Mouse (Mus musculus): ENCODE measurements around the gene Spc24.
A peak's percentile ranks its signal among the peaks of the same experiment; 100 is the strongest.

Spc24 gene

DNA sequence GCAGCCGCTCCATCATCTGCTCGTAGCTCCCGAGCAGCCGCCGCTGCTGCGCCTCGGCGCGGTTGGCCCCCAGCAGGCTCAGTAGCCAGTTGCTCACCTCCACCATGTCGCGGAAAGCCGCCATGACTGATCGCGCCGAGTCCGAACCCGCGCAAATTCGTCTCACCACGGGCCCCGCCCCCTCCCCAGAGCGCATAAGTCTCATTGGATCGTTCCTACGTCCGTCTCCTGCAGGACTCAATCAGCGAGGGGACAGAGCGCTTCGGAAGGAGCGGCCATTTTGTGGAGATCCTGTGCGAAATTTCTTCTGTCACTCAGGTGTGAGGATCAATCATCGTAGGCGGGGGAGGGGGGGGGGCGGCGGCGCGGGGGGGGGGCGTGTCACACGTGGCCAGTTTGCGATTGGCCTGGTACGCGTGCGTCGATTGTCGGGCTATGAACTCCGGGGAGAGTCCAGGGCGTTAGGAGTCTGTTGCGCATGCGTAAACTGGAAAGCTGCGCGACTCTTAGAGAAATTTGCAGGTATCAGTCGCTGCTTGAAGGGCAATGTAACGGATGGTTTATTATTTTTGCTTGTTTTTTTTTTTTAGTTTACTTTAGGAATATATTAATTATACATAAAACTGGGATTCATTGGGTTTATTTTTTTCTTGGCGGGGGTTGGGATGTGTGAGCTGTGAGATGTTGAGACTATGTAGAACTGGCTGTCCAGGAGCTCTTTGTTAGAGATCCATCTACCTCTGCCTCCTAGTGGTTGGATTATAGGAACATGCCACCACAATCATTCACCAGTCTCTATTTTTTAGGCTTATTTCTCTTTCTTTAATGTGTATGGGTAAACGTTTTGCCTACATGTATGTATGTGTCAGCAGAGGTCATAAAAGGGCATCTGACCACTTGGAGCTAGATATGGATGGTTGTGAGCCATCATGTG lies at the start of gene Spc24:
Gene Spc24 (minus strand): TSS at position 149 of the 934 bp plus-strand sequence.
- no peaks in the 10 kb centered on the region for H3K36me3 ChIP-seq (ENCODE audit: control insufficient read depth, insufficient read depth, low read length, poor library complexity, severe bottlenecking)
- no peaks in the 10 kb centered on the region for H3K27me3 ChIP-seq (ENCODE audit: control insufficient read depth, insufficient read depth, low read length, poor library complexity, severe bottlenecking)
- peak; percentile 99 for DNase-seq (ENCODE audit: low read depth, low spot score)

DNA sequence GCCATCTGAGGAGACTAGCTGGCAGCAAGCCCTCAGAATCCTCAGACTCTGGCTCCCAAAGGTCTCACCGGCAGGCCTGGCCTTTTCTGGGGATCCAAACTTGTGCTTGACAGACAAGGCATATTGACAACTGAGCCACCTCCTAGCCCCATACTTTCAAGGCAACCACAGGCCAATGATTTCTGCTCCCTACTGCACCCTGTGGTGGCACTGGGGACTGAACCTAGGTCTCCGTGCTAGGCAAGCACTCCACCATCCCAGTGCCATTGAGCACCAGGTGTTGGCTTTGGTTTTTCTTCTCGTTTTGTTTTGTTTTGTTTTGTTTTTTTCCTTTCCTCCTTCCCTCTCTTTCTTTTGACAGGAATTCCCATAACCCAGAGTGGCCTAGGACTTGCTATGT lies 48.5 kb upstream of the Spc24 start:
- peak; percentile 30 for DNase-seq (ENCODE audit: low read depth, low spot score)
- no peaks in the 10 kb centered on the region for H3K36me3 ChIP-seq (ENCODE audit: control insufficient read depth, insufficient read depth, low read length, poor library complexity, severe bottlenecking)
- H3K27me3 ChIP-seq (ENCODE audit: control insufficient read depth, insufficient read depth, low read length, poor library complexity, severe bottlenecking) = no peaks in the 10 kb centered on the region

DNA sequence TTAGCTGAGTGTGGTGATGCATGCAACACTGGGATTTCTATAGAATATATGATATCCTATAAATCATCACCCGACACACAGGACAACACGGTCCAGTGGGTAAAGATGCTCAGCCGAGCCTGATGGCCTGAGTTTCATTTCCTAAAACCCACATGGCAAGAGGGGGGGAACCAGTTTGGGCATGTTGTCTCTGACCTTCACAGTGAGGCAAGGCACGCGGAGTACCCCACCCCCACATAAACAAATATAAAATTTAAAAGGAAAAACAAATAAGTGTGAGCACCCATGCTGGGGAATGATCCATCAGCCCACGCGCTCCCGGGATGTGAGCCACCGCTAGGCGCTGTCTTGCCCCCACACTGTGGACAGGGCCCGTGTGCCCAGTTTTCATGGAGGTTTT lies 46.9 kb upstream of the Spc24 start:
- H3K27me3 ChIP-seq (ENCODE audit: control insufficient read depth, insufficient read depth, low read length, poor library complexity, severe bottlenecking) = no peaks in the 10 kb centered on the region

DNA sequence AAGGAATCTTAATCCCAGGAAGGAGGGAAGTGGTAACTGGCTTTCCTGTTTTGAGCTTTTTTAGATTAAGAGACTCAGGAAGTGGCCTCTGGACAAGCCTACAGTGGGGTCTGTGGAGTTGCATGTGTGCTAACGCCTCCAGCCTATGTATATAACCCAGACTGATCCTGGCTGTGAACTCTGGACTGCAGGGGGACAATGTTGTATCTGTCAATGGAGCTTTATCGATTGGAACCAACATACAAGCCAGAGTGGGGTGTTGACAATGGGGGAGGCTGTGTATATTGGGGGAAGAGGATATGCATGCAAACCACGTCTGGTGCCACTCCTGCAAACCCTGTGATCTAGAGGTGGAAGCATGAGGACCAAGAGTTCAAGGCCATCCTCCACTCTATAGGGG lies 46.3 kb upstream of the Spc24 start:
- no peak for DNase-seq (ENCODE audit: low read depth, low spot score)
- no peaks in the 10 kb centered on the region for H3K27me3 ChIP-seq (ENCODE audit: control insufficient read depth, insufficient read depth, low read length, poor library complexity, severe bottlenecking)
- H3K36me3 ChIP-seq (ENCODE audit: control insufficient read depth, insufficient read depth, low read length, poor library complexity, severe bottlenecking) = no peaks in the 10 kb centered on the region

More for the DNA sequence above, 46.9 kb upstream of the Spc24 start:
- no peak for DNase-seq (ENCODE audit: low read depth, low spot score)
- no peaks in the 10 kb centered on the region for H3K36me3 ChIP-seq (ENCODE audit: control insufficient read depth, insufficient read depth, low read length, poor library complexity, severe bottlenecking)

DNA sequence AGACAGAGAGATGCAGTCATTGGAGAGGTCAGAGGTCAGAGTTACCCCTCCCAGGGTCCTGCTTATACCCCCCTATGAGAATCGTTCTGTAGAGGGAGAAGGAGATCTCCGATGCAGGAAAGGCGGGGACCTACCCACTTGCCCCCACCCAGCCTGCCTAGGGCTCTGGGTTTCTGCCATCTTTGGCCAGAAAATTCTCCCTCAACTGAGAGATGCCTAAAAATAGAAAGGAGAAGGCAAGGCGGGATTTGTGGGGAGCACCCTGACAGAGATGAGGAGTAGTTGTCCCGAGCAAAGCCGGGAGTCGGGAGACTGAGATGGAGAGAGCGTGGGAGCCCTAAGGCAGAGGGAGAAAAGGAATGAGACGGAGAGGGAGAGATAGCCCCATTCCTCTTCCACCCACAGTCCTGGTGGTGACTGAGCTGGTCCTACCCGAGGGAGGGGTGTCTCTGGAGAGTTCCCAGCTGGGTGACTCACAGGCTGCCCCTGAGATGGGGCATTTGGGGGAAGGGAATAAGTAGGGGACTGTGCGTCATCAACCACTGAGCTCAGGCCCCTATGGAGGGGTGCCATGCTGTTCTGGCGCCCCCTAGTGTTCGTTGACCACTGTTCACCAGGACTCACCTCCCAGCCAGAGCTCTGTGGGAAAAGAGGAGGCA lies 44.0 kb upstream of the Spc24 start:
- Histone ChIP-seq H3K36me3 (ENCODE audit: control insufficient read depth, insufficient read depth, low read length, poor library complexity, severe bottlenecking) (no peaks in the 10 kb centered on the region), H3K27me3 (ENCODE audit: control insufficient read depth, insufficient read depth, low read length, poor library complexity, severe bottlenecking) (no peaks in the 10 kb centered on the region)
- DNase-seq (ENCODE audit: low read depth, low spot score) = peak; percentile 84

DNA sequence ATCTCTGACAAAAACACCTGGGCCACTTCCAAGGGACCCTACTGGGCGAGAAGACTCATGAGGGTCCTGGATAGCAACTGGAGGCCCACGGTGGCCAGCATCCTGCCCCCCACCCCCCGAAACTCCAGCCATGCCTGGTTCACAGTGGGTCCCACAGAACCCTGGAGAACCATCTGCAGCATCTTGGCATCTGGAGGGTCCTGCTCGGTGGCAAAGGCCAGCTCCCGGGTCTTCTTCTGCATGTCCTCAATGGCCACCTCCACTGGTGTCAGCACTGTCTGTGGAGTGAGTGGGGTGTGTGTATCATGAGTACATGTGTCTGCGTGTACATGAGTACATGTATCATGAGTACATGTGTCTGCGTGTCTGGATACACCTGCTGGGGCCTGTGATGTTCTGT lies 41.5 kb upstream of the Spc24 start:
- H3K27me3 ChIP-seq (ENCODE audit: control insufficient read depth, insufficient read depth, low read length, poor library complexity, severe bottlenecking) = no peaks in the 10 kb centered on the region
- no peak for DNase-seq (ENCODE audit: low read depth, low spot score)
- H3K36me3 ChIP-seq (ENCODE audit: control insufficient read depth, insufficient read depth, low read length, poor library complexity, severe bottlenecking) = no peaks in the 10 kb centered on the region

DNA sequence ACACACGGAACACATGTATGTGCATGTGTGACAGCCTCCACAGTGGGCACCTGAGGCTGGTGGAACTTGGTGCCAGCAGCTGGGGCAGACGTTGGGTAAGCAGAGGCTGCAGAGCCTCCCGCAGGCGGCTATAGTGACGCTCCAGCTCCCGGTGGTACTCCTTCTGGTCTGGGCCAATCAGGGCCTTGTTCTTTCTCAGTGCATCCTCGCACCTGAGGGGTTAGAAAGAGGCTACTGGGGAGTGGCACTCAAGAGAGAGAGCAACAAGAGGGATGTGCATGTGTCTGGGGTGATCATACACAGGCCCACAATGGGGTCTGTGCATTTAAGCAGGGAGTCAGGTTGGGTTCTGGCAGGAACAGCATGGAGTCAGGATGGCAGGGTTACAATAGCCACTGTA lies 41.0 kb upstream of the Spc24 start:
- no peak for DNase-seq (ENCODE audit: low read depth, low spot score)
- Histone ChIP-seq H3K36me3 (ENCODE audit: control insufficient read depth, insufficient read depth, low read length, poor library complexity, severe bottlenecking) (no peaks in the 10 kb centered on the region), H3K27me3 (ENCODE audit: control insufficient read depth, insufficient read depth, low read length, poor library complexity, severe bottlenecking) (no peaks in the 10 kb centered on the region)

DNA sequence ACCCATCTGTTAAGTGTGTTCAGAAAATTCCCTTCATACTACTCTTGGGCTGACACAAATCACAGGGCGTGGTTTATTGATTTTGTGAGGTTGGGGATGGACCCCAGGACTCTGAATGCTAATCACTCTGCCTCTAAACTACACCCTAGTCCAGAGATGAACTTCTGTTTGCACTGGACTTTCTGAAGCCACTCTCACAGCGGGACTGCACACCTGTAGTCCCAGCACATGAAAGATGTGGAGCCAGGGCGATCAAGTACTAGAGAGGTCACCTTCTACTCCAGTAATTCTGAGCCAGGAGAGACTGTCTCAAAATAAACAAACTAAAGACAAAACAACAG lies 38.9 kb upstream of the Spc24 start:
- no peak for DNase-seq (ENCODE audit: low read depth, low spot score)
- H3K27me3 ChIP-seq (ENCODE audit: control insufficient read depth, insufficient read depth, low read length, poor library complexity, severe bottlenecking) = no peaks in the 10 kb centered on the region
- no peaks in the 10 kb centered on the region for H3K36me3 ChIP-seq (ENCODE audit: control insufficient read depth, insufficient read depth, low read length, poor library complexity, severe bottlenecking)

DNA sequence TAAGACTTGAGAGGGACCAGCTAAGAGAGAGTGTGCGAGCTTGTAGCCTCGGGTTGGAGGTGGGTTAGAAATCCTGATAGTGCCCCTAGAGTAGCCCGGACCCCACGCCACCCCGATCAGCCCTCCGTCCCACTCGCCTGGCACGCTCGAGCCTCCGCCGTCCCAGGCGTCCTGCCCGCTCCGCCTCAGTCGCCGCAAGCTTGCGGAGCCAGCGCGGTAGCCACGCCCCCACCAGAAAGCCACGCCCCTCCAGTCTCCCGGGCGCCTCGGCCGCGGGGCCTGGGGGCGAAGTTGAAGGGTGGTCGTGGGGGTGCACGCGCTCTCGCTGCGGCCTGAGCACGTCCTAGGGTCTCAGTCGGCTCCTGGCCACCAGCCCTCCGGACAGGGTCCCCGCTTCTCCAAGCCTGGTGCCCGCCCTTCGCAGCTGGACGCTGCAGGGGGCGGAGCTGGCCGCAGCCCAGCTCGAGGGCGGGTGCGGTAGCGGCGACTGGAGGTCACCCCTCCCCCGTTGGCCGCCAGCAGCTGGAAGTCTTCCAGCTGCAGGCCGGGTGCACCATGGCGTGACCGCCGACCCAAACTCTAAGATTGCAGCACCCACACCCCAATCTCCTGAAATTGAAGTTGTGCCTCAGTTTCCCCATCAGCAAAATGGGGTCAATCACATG lies 38.4 kb upstream of the Spc24 start, which contains the start of gene Kank2:
Gene Kank2 (minus strand): TSS at position 400 of the 665 bp plus-strand sequence.
- Histone ChIP-seq H3K36me3 (ENCODE audit: control insufficient read depth, insufficient read depth, low read length, poor library complexity, severe bottlenecking) (no peaks in the 10 kb centered on the region), H3K27me3 (ENCODE audit: control insufficient read depth, insufficient read depth, low read length, poor library complexity, severe bottlenecking) (no peaks in the 10 kb centered on the region)
- DNase-seq (ENCODE audit: low read depth, low spot score) = peak; percentile 76

DNA sequence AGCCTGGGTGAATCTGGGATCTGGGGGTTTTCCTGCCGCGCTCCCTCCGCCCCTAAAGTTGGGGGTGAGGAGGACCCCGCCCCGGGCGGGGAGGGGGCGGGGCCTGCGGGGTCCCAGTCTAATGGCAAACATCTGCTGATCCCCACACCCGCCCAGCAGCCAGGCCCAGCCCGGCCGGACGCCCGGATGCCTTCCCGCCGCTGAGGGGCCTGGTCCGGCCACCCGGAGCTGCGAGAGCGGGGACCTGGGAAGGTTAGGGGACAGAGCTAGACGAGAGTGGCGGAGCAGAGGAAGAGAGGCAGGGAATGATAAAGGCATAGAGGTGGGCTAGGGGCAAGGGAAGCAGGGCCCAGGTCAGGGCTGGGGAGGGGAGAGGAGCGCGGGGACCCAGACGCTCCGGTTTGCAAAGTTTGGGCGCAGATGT lies 37.8 kb upstream of the Spc24 start:
- no peaks in the 10 kb centered on the region for H3K27me3 ChIP-seq (ENCODE audit: control insufficient read depth, insufficient read depth, low read length, poor library complexity, severe bottlenecking)
- H3K36me3 ChIP-seq (ENCODE audit: control insufficient read depth, insufficient read depth, low read length, poor library complexity, severe bottlenecking) = no peaks in the 10 kb centered on the region
- peak; percentile 14 for DNase-seq (ENCODE audit: low read depth, low spot score)

DNA sequence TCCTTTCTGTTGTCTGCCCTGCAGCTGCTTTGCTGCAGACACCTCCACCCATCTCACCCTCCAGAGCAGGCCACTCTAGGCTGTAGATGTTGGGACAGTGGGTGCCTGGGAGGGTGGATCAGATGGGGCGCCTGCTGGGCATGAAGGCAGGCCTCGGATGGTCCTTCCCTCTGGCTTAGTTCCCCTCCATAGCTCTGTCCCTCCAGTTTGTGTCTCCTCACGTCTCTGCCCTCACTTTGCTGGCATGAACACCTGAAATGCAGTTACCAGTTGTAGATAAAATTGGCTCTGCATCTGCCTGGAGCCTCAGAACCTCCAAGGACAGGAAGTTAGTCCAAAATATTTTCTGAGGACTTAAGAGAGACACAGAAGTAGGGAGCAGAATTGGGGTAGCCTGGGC lies 36.8 kb upstream of the Spc24 start:
- no peak for DNase-seq (ENCODE audit: low read depth, low spot score)
- Histone ChIP-seq H3K36me3 (ENCODE audit: control insufficient read depth, insufficient read depth, low read length, poor library complexity, severe bottlenecking) (no peaks in the 10 kb centered on the region), H3K27me3 (ENCODE audit: control insufficient read depth, insufficient read depth, low read length, poor library complexity, severe bottlenecking) (no peaks in the 10 kb centered on the region)

DNA sequence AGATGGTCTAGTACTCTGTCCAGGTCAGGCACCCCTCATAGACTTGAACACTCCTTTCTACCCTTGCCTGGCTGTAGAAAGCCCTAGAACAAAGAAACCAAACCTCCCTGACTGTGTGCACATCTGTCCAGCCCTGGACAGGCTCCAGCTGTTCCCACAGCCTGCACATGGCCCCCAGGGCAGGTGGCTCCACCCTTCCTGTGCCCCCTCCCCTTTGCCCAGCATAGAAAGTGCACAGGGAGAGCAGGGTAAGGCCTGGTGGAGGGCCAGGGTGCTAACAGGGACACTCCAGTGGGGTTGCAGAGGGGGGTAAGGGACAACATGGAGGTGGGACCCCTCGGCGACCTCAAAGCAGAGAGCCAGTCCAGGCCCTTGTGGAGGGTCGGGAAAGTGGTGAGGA lies 36.2 kb upstream of the Spc24 start:
- no peaks in the 10 kb centered on the region for H3K27me3 ChIP-seq (ENCODE audit: control insufficient read depth, insufficient read depth, low read length, poor library complexity, severe bottlenecking)
- no peak for DNase-seq (ENCODE audit: low read depth, low spot score)
- H3K36me3 ChIP-seq (ENCODE audit: control insufficient read depth, insufficient read depth, low read length, poor library complexity, severe bottlenecking) = no peaks in the 10 kb centered on the region

DNA sequence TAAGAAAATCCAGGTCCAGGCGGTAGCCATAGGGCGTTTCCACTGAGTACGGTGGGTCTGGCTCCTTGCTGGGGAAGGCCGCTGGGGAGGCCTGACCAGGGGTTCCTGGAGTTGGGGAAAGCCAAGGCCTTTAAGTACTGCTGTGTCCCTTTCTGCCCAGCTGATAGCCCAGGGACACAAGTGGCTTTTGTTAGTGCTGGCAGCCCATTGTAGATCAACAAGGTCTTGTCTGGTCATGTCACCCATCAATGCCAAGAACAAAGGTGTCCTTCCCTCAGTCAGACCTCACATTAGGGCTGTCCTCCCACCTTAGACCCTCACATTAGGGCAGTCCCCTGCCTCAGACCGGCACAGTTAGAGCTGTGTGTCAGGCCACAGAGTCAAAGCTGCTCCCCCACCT lies 35.5 kb upstream of the Spc24 start:
- Histone ChIP-seq H3K36me3 (ENCODE audit: control insufficient read depth, insufficient read depth, low read length, poor library complexity, severe bottlenecking) (no peaks in the 10 kb centered on the region), H3K27me3 (ENCODE audit: control insufficient read depth, insufficient read depth, low read length, poor library complexity, severe bottlenecking) (no peaks in the 10 kb centered on the region)
- no peak for DNase-seq (ENCODE audit: low read depth, low spot score)

DNA sequence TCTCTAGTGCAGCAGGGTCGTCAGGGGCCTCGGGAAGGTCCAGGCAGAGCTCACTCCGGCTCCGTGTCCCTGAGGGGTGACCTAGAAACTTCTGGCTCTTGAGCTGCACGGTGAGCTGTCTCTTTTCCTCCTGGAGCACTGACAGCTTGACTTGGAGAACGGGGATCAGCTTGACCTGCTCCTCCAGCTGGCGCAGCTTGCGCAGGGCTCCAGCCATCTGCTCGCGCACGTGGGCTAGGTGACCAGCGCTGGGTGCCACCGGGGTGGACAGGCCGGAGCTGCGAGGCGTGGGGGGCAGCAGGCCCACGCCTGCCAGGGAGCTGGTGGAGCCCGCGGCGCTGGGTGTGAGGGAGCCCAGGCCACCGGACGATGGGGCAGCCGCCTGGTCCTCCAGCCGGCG lies 34.8 kb upstream of the Spc24 start:
- Histone ChIP-seq H3K36me3 (ENCODE audit: control insufficient read depth, insufficient read depth, low read length, poor library complexity, severe bottlenecking) (no peaks in the 10 kb centered on the region), H3K27me3 (ENCODE audit: control insufficient read depth, insufficient read depth, low read length, poor library complexity, severe bottlenecking) (no peaks in the 10 kb centered on the region)
- DNase-seq (ENCODE audit: low read depth, low spot score) = no peak

DNA sequence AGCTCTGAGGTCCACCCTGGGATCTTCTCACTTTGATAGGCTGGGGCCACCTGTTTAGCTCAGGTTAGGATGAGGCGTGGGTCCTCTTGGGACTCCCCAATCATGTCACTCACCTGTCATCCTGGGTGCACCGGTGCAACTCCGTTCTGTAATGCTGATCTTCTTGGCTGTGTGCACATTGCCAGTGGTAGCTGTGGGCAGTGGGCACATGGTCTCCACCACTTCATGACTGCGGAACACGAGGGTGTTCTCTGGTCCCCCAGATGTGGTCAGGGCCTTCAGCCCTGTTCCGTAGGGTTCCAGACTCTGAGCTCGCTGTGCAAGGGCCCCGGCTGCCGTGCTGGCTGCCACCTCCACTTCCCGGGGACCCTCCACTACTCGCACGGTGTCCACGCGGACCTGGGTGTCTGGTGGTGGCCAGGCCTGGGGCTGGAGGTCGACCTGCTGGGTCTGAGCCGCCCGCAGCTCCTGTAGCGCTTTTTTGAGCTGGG lies 34.3 kb upstream of the Spc24 start:
- Histone ChIP-seq H3K36me3 (ENCODE audit: control insufficient read depth, insufficient read depth, low read length, poor library complexity, severe bottlenecking) (no peaks in the 10 kb centered on the region), H3K27me3 (ENCODE audit: control insufficient read depth, insufficient read depth, low read length, poor library complexity, severe bottlenecking) (no peaks in the 10 kb centered on the region)
- DNase-seq (ENCODE audit: low read depth, low spot score) = no peak

Measured in splenic B cell, adult 2 months (primary cell).